Mouse (Mus musculus) embryonic facial prominence, embryonic 11.5 days (tissue): ENCODE measurements at regions not wholly inside any gene's neighbourhood (a gene's known extent, or its start where the extent isn't known, plus 50 kb on each side); places are given as distances from the start of the nearest gene placed in this dataset.

Source experiments
- ATAC-seq: fragments of 200-750 bp; cut with Nextera tagmentation; replicated peaks from 2 replicates; pipeline ENCODE4 v1.8.0; 2017; ENCODE audit warnings: low read depth; ENCODE audit not compliant: insufficient number of reproducible peaks, low FRiP score, low TSS enrichment
- DNase-seq: peaks from one replicate; pipeline ENCODE4 v3.0.0-alpha.2; 2015; ENCODE audit warnings: low spot score
- H3K27ac ChIP-seq: fragments of 300-500 bp; sonication (generic); replicated peaks from 2 replicates; pipeline ENCODE4 v1.5.1; 2014; ENCODE audit warnings: mild to moderate bottlenecking, low read depth, low read length, control low read depth
- H3K27me3 ChIP-seq: fragments of 300-500 bp; sonication (generic); 2 replicates; pipeline ENCODE4 v1.6.1; 2014; ENCODE audit warnings: mild to moderate bottlenecking, low read length, moderate library complexity, mixed read lengths; ENCODE audit not compliant: control insufficient read depth, insufficient read depth
- H3K36me3 ChIP-seq: fragments of 300-500 bp; sonication (generic); replicated peaks from 2 replicates; pipeline ENCODE4 v1.6.1; 2014; ENCODE audit warnings: low read depth, mild to moderate bottlenecking, low read length, moderate library complexity, mixed read lengths; ENCODE audit not compliant: control insufficient read depth, insufficient read depth
- H3K4me1 ChIP-seq: fragments of 300-500 bp; sonication (generic); 2 replicates; pipeline ENCODE4 v1.6.1; 2014; ENCODE audit warnings: low read length, mixed read lengths; ENCODE audit not compliant: control insufficient read depth, insufficient read depth
- H3K4me2 ChIP-seq: fragments of 300-500 bp; sonication (generic); 2 replicates; pipeline ENCODE4 v1.6.1; 2014; ENCODE audit warnings: low read depth, mild to moderate bottlenecking, control low read depth, low read length, moderate library complexity
- H3K4me3 ChIP-seq: fragments of 300-500 bp; sonication (generic); 2 replicates; pipeline ENCODE4 v1.5.1; 2014; ENCODE audit warnings: low read depth, low read length, control low read depth
- H3K9ac ChIP-seq: fragments of 300-500 bp; sonication (generic); replicated peaks from 2 replicates; pipeline ENCODE4 v1.6.1; 2014; ENCODE audit warnings: mild to moderate bottlenecking, control low read depth, low read length
- H3K9me3 ChIP-seq: fragments of 300-500 bp; sonication (generic); replicated peaks from 2 replicates; pipeline ENCODE4 v1.6.1; 2016; ENCODE audit warnings: mild to moderate bottlenecking, low read length, inconsistent platforms, mixed read lengths; ENCODE audit not compliant: control insufficient read depth
- WGBS: fragments of 180-500 bp; shearing (Covaris S2); extraction: QIAGEN DNeasy Blood & Tissue Kit; methylation state at CpG from one replicate; pipeline ENCODE4 v1.1.7; 2014; 5-methylcytosine and 5-hydroxymethylcytosine counted together

DNA sequence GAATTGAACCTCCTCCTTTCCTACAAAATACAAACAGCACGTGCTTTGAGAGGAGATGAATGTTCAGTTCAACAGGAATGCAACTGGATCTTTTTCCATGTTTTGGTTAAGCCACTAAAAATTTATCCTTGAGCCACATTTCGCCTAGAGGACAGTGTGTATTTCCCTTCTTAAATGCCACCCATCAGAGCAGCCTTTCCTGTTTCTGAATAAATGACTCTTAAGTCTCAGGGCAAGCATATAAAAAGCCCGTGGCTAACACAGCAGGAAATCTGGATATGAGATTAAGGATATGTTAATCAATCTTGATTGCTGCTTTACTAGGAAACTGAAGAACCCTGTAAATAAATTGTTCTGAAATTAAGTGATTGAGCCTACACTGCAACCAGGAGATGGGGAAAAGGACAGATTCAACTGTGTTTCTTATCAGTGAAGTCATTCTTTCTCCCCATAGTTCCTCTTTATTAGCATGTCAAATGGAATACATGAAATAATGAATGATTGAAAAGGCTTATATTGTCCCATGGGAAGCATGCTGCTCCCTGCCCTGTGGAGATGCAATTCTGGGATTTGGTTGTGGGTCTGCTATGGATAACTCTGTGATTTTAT lies 178.6 kb upstream of the Agr3 start:
- Histone ChIP-seq H3K27me3 (no peaks in the 10 kb centered on the region), H3K27ac (no peak overlapping the region)
- 49% methylated on average over 3 of the region's 3 CpGs for WGBS

DNA sequence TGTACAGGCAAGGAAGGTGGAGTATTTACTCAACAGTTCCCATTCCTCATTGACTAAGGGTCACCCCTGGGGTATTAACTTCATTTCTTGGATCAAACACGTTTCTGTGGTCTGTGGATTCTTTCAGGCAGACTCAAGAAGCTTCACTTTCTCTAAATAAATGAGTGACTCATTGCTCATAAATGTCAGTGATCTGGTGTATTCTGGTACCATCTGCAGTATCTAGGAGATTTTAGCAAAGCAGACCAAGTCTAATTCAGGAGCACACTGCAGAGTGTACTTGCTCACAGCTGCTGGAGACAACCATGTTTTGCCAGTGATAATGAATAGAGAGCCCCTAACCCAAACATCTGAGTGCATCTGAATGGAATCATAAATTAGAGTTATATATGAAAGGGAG lies 182.7 kb upstream of the Agr3 start:
- no peak for DNase-seq
- Histone ChIP-seq H3K27me3 (no peaks in the 10 kb centered on the region), H3K4me3 (no peak overlapping the region), H3K9ac (no peak overlapping the region), H3K9me3 (no peaks in the 10 kb centered on the region), H3K4me1 (no peaks in the 10 kb centered on the region), H3K36me3 (no peaks in the 10 kb centered on the region), H3K4me2 (no peak overlapping the region), H3K27ac (no peak overlapping the region)
- WGBS = 65% methylated on average over 1 of the region's 1 CpGs
- no peak for ATAC-seq

More for the DNA sequence above, 178.6 kb upstream of the Agr3 start:
- Histone ChIP-seq H3K4me2 (no peak overlapping the region), H3K9ac (no peak overlapping the region), H3K4me1 (no peaks in the 10 kb centered on the region), H3K36me3 (no peaks in the 10 kb centered on the region), H3K9me3 (no peaks in the 10 kb centered on the region), H3K4me3 (no peak overlapping the region)
- DNase-seq (no peak), ATAC-seq (no peak)

DNA sequence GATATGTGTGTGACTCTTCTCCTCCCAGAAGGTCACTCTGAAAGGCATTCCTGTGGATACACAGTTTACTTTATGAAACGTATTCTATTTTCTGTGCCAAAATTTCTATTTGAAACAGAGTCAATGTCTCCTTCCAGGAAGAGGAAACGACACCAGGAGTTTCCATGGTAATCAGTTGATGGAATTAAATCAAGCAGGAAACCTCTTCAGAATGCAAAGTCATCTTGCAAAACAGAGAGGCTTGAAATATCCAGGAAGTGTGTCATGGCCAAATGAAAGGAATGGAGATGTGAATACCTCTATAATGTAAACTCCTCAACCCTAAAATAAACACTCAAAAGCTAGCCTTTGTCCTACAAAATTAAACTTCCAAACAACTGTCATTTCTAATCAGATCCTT lies 189.0 kb upstream of the Agr3 start:
- no peak for DNase-seq
- H3K36me3 ChIP-seq = no peaks in the 10 kb centered on the region
- H3K9me3 ChIP-seq = no peaks in the 10 kb centered on the region
- no peak for ATAC-seq
- H3K4me3 ChIP-seq = no peak overlapping the region
- WGBS = 56% methylated on average over 2 of the region's 2 CpGs
- H3K4me1 ChIP-seq = no peaks in the 10 kb centered on the region
- no peak overlapping the region for H3K4me2 ChIP-seq
- no peak overlapping the region for H3K27ac ChIP-seq
- no peaks in the 10 kb centered on the region for H3K27me3 ChIP-seq
- H3K9ac ChIP-seq = no peak overlapping the region

GRCm38 (mm10) chr12:35735002-35735401 lies 190.4 kb upstream of the Agr3 start:
- H3K9ac ChIP-seq = no peak overlapping the region
- no peaks in the 10 kb centered on the region for H3K9me3 ChIP-seq
- ATAC-seq (no peak), DNase-seq (no peak)
- WGBS = 61% methylated on average over 2 of the region's 2 CpGs
- no peak overlapping the region for H3K4me2 ChIP-seq
- H3K27me3 ChIP-seq = no peaks in the 10 kb centered on the region
- H3K36me3 ChIP-seq = no peaks in the 10 kb centered on the region
- H3K4me1 ChIP-seq = no peaks in the 10 kb centered on the region
- H3K4me3 ChIP-seq = no peak overlapping the region
- H3K27ac ChIP-seq = no peak overlapping the region

DNA sequence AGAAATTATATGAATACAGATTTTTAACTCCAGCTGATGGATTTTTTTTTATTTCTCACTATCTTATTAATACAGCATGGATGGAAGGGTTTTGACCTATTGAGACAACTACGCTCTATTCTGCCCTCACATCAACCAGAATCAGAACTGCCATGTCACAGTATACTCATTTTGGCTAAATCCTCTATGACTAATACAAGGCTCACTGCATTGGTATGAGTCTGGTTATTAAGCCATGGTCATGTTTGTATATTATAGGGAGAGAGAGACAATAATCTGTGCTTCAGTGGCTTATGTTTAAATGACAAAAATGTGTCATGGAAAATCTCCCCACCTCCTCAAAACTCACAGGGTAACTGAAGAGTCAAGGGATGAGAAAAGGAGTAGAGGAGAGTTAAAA lies 191.0 kb upstream of the Agr3 start:
- no peak overlapping the region for H3K27ac ChIP-seq
- WGBS = 85% methylated on average over 1 of the region's 1 CpGs
- no peaks in the 10 kb centered on the region for H3K27me3 ChIP-seq
- H3K9ac ChIP-seq = no peak overlapping the region
- no peak for ATAC-seq
- no peak overlapping the region for H3K4me3 ChIP-seq
- no peak for DNase-seq
- no peak overlapping the region for H3K4me2 ChIP-seq
- no peaks in the 10 kb centered on the region for H3K9me3 ChIP-seq
- H3K36me3 ChIP-seq = no peaks in the 10 kb centered on the region
- no peaks in the 10 kb centered on the region for H3K4me1 ChIP-seq

DNA sequence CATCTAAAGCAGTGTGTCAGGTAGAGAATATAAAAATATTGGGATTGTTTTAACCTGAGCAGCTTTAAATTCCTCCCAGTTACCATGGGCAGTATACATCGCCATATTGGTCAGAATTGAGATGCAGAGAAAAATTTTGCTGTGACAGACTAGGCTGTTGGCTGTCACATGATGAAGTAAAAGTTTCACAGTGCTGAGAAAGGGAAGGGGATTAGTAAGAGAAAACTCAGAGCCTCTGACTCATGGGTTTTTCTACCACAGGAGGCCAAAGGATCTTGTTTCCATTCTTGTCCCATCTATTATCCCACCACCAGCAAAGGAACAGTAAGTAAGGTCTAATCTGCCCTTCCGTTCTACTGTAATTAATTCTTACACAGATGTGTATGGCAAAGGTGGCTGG lies 191.8 kb upstream of the Agr3 start:
- H3K36me3 ChIP-seq = no peaks in the 10 kb centered on the region
- DNase-seq (no peak), ATAC-seq (no peak)
- H3K9ac ChIP-seq = no peak overlapping the region
- no peak overlapping the region for H3K4me2 ChIP-seq
- H3K4me1 ChIP-seq = no peaks in the 10 kb centered on the region
- H3K27ac ChIP-seq = no peak overlapping the region
- no peaks in the 10 kb centered on the region for H3K9me3 ChIP-seq
- 88% methylated on average over 2 of the region's 2 CpGs for WGBS
- H3K4me3 ChIP-seq = no peak overlapping the region
- H3K27me3 ChIP-seq = no peaks in the 10 kb centered on the region

DNA sequence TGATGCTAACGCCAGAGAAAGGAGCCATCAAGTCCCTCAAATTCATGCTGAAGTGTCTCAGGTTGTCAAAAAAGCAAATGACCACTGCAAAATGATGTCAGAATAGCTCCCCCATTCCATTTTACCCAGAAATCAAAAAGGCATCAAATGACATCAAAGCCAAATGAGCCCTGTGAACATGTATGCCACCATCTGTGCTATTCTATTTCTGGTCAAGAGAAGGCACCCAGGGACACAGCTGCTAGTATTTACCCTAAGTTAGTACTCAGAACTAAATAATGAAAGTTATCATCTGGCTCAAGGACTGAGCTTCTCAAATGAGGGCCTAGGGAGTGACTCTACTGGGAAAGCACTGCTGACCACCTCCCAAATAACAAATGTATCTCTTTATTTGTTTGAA lies 191.1 kb upstream of the Ahr start:
- no peaks in the 10 kb centered on the region for H3K36me3 ChIP-seq
- H3K4me2 ChIP-seq = no peak overlapping the region
- H3K4me1 ChIP-seq = no peaks in the 10 kb centered on the region
- WGBS = 88% methylated on average over 1 of the region's 1 CpGs
- H3K27ac ChIP-seq = no peak overlapping the region
- ATAC-seq (no peak), DNase-seq (no peak)
- H3K4me3 ChIP-seq = no peak overlapping the region
- H3K27me3 ChIP-seq = no peaks in the 10 kb centered on the region
- H3K9ac ChIP-seq = no peak overlapping the region
- H3K9me3 ChIP-seq = no peaks in the 10 kb centered on the region

GRCm38 (mm10) chr12:35724132-35724531 lies 189.3 kb upstream of the Ahr start:
- Histone ChIP-seq H3K4me2 (no peak overlapping the region), H3K27me3 (no peaks in the 10 kb centered on the region), H3K9me3 (no peaks in the 10 kb centered on the region), H3K4me1 (no peaks in the 10 kb centered on the region), H3K27ac (no peak overlapping the region), H3K4me3 (no peak overlapping the region), H3K9ac (no peak overlapping the region), H3K36me3 (no peaks in the 10 kb centered on the region)
- ATAC-seq (no peak), DNase-seq (no peak)
- WGBS = 91% methylated on average over 4 of the region's 4 CpGs
